Mouse (Mus musculus): ENCODE measurements around the gene Gm32802. TPM values are rescaled to one million over a fixed set of nuclear protein-coding genes. Genes with fewer than 3 reads are reported as not detected.
"Not testable (repeated sequence)": the region's sequence is repeated elsewhere in the genome, so short reads cannot be mapped to it uniquely, and the experiment has no call there.

Gm32802 gene
- 0.02 TPM for polyA plus RNA-seq (2012; fragmentation: generic; extraction: Trizol)

DNA sequence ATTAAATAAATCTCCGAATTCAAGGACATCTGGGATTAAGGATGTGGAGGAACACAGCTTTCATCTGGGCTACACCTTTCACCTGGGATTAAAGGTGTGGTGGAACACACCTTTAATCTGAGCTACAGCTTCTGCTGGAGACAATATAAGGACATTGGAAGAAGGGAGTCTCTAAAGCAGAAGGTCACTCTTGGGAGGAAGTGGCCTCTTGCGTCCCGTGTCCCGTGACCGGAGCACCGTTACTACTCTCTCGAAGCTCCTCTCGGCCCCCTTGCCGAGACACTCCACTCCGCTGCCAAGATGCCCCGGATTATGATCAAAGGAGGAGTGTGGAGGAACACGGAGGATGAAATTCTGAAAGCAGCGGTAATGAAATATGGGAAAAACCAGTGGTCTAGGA, at the start of gene Gm32802:
TSS of gene Gm32802 (plus strand) at position 301 of the 400 bp plus-strand sequence.
- not testable (repeated sequence) for H3ac ChIP-seq (ENCODE audit: control insufficient read depth, insufficient read length); H3K36me3 ChIP-seq (ENCODE audit: control insufficient read depth, insufficient read depth); H3K79me2 ChIP-seq (ENCODE audit: control insufficient read depth, insufficient read depth); H3K4me2 ChIP-seq (ENCODE audit: low read depth); H3K4me3 ChIP-seq; H3K27me3 ChIP-seq (ENCODE audit: control insufficient read depth, insufficient read depth, insufficient read length)

DNA sequence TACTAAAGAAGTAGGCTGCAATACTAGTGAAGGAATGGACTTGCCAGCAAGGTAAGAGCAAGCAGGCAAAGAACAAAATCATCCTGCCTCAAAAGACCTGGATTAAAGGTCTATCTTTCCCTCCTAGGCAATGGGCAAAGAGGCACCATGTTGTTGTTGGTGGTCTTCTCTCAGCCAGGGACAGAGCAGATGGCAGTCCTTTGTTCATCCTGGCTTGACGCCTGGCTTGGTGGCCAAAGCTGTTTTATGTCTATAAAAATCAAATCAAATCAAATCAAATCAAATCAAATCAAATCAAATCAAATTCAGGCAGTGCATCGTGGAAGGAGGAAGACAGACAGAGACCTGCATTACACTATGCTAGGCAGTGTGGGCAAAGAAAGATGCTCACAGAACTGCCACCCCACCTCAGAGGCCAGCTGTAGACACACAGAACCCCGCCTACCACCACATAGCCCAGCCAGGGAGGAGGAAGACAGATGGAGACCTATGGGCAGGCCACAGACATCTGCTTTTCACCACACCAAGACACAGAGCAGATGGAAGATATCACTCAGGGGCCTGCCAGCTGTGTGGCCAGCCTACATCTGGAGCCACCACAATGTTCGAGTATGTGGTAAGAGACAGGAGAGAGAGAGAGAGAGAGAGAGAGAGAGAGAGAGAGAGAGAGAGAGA, 42.6 kb upstream of the Gm32802 start:
- H3K4me3 ChIP-seq; H3K27me3 ChIP-seq (ENCODE audit: control insufficient read depth, insufficient read depth, insufficient read length); H3K4me2 ChIP-seq (ENCODE audit: low read depth); H3K36me3 ChIP-seq (ENCODE audit: control insufficient read depth, insufficient read depth); H3K79me2 ChIP-seq (ENCODE audit: control insufficient read depth, insufficient read depth); H3ac ChIP-seq (ENCODE audit: control insufficient read depth, insufficient read length): not testable (repeated sequence)

GRCm38 (mm10) chr10:118227629-118228028, 30.9 kb upstream of the Gm32802 start:
- H3K27me3 ChIP-seq (ENCODE audit: control insufficient read depth, insufficient read depth, insufficient read length); H3ac ChIP-seq (ENCODE audit: control insufficient read depth, insufficient read length); H3K4me3 ChIP-seq: not testable (repeated sequence)

GRCm38 (mm10) chr10:118232607-118233006, 25.9 kb upstream of the Gm32802 start:
- not testable (repeated sequence) for H3K79me2 ChIP-seq (ENCODE audit: control insufficient read depth, insufficient read depth); H3K27me3 ChIP-seq (ENCODE audit: control insufficient read depth, insufficient read depth, insufficient read length); H3ac ChIP-seq (ENCODE audit: control insufficient read depth, insufficient read length); H3K4me2 ChIP-seq (ENCODE audit: low read depth); H3K4me3 ChIP-seq; H3K36me3 ChIP-seq (ENCODE audit: control insufficient read depth, insufficient read depth)

More at GRCm38 (mm10) chr10:118227629-118228028, 30.9 kb upstream of the Gm32802 start:
- not testable (repeated sequence) for H3K4me2 ChIP-seq (ENCODE audit: low read depth); H3K36me3 ChIP-seq (ENCODE audit: control insufficient read depth, insufficient read depth); H3K79me2 ChIP-seq (ENCODE audit: control insufficient read depth, insufficient read depth)

- not testable (repeated sequence) for H3ac ChIP-seq (ENCODE audit: control insufficient read depth, insufficient read length); H3K79me2 ChIP-seq (ENCODE audit: control insufficient read depth, insufficient read depth); H3K36me3 ChIP-seq (ENCODE audit: control insufficient read depth, insufficient read depth); H3K27me3 ChIP-seq (ENCODE audit: control insufficient read depth, insufficient read depth, insufficient read length); H3K4me3 ChIP-seq; H3K4me2 ChIP-seq (ENCODE audit: low read depth)
These were observed 17.8 kb upstream of the Gm32802 start, which contains the start of gene Gm32717 for GRCm38 (mm10) chr10:118240680-118241079. Gene Gm32717 (minus strand): TSS chr10:118240780.

GRCm38 (mm10) chr10:118249006-118249595, 9.4 kb upstream of the Gm32802 start:
- not testable (repeated sequence) for H3K4me3 ChIP-seq; H3ac ChIP-seq (ENCODE audit: control insufficient read depth, insufficient read length); H3K79me2 ChIP-seq (ENCODE audit: control insufficient read depth, insufficient read depth); H3K27me3 ChIP-seq (ENCODE audit: control insufficient read depth, insufficient read depth, insufficient read length); H3K36me3 ChIP-seq (ENCODE audit: control insufficient read depth, insufficient read depth)
- peak overlapping the region; percentile 21 for H3K4me2 ChIP-seq (ENCODE audit: low read depth)

GRCm38 (mm10) chr10:118250852-118251295, 7.6 kb upstream of the Gm32802 start:
- no peak overlapping the region for H3K4me3 ChIP-seq
- H3K4me2 ChIP-seq (ENCODE audit: low read depth), result no peak overlapping the region
- TF ChIP-seq TCF3 (IDR thresholded peaks at IDR 0.05; ENCODE audit: insufficient read length, low read depth), result no peak
- TF ChIP-seq USF1 (IDR thresholded peaks at IDR 0.05; ENCODE audit: low read depth), result no peak
- no peak for TF ChIP-seq POLR2A (IDR thresholded peaks at IDR 0.05; ENCODE audit: insufficient read length, low read depth)
- no peak for TF ChIP-seq E2F4 (IDR thresholded peaks at IDR 0.05; ENCODE audit: insufficient read depth)
- no peak for TF ChIP-seq MYOD1 (IDR thresholded peaks at IDR 0.05; ENCODE audit: control insufficient read depth in 1 of 3, insufficient read length in 2 of 3, low read depth in 2 of 3)
- TF ChIP-seq POLR2AphosphoS2 (IDR thresholded peaks at IDR 0.05; ENCODE audit: insufficient read length, low read depth), result no peak
- TF ChIP-seq TCF12 (IDR thresholded peaks at IDR 0.05; ENCODE audit: insufficient read depth, poor library complexity, severe bottlenecking), result no peak
- TF ChIP-seq CEBPB (IDR thresholded peaks at IDR 0.05; ENCODE audit: insufficient read depth, poor library complexity, severe bottlenecking), result no peak
- TF ChIP-seq SRF (IDR thresholded peaks at IDR 0.05; ENCODE audit: control insufficient read depth, insufficient read length, low read depth), result no peak
- no peak for TF ChIP-seq MAX (IDR thresholded peaks at IDR 0.05; ENCODE audit: low read depth)
- TF ChIP-seq REST (IDR thresholded peaks at IDR 0.05; ENCODE audit: insufficient read depth, insufficient read length), result no peak
- TF ChIP-seq MYOG (IDR thresholded peaks at IDR 0.05; ENCODE audit: control insufficient read depth in 1 of 3, insufficient read depth in 1 of 3, insufficient read length in 2 of 3, low read depth in 2 of 3), result no peak
- H3ac ChIP-seq (ENCODE audit: control insufficient read depth, insufficient read length), result no peak overlapping the region
- no peaks in the 10 kb centered on the region for H3K27me3 ChIP-seq (ENCODE audit: control insufficient read depth, insufficient read depth, insufficient read length)
- no peaks in the 10 kb centered on the region for H3K79me2 ChIP-seq (ENCODE audit: control insufficient read depth, insufficient read depth)
- no peaks in the 10 kb centered on the region for H3K36me3 ChIP-seq (ENCODE audit: control insufficient read depth, insufficient read depth)

GRCm38 (mm10) chr10:118268812-118269211, 10.3 kb downstream of the Gm32802 start:
- not testable (repeated sequence) for H3K79me2 ChIP-seq (ENCODE audit: control insufficient read depth, insufficient read depth); H3K4me3 ChIP-seq; H3K4me2 ChIP-seq (ENCODE audit: low read depth); H3K27me3 ChIP-seq (ENCODE audit: control insufficient read depth, insufficient read depth, insufficient read length); H3K36me3 ChIP-seq (ENCODE audit: control insufficient read depth, insufficient read depth); H3ac ChIP-seq (ENCODE audit: control insufficient read depth, insufficient read length)

DNA sequence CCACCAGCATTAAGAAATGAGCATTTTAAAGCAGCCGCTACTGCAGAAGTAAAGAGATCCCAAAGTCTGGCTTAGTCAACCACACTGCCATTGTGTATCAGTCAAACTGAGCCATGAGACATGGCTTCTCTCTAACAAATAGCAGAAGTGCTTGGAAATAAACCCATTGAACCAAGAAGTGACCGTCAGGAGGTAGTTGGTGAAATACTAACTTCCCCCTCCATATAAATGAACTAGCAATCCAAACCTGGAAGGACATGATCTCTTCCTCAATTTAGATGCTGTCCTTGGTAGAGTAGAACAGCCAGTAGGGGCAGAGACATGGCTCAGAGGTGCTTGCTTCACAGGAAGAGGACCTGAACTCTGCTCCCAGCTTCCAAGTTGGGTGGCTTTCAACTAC, 12.9 kb downstream of the Gm32802 start:
- not testable (repeated sequence) for H3K4me2 ChIP-seq (ENCODE audit: low read depth); H3K79me2 ChIP-seq (ENCODE audit: control insufficient read depth, insufficient read depth); H3K4me3 ChIP-seq; H3K27me3 ChIP-seq (ENCODE audit: control insufficient read depth, insufficient read depth, insufficient read length); H3K36me3 ChIP-seq (ENCODE audit: control insufficient read depth, insufficient read depth); H3ac ChIP-seq (ENCODE audit: control insufficient read depth, insufficient read length)

GRCm38 (mm10) chr10:118278069-118278468, 19.6 kb downstream of the Gm32802 start:
- H3K4me2 ChIP-seq (ENCODE audit: low read depth); H3ac ChIP-seq (ENCODE audit: control insufficient read depth, insufficient read length); H3K4me3 ChIP-seq; H3K79me2 ChIP-seq (ENCODE audit: control insufficient read depth, insufficient read depth); H3K36me3 ChIP-seq (ENCODE audit: control insufficient read depth, insufficient read depth); H3K27me3 ChIP-seq (ENCODE audit: control insufficient read depth, insufficient read depth, insufficient read length): not testable (repeated sequence)

All from myocyte (in vitro differentiated cells).